Mouse (Mus musculus) hindbrain, embryonic 16.5 days (tissue): ENCODE measurements around the gene C1ql4. TPM values are rescaled to one million over a fixed set of nuclear protein-coding genes. Genes with fewer than 3 reads are reported as not detected.
"Not testable (repeated sequence)": the region's sequence is repeated elsewhere in the genome, so short reads cannot be mapped to it uniquely, and the experiment has no call there.

Experiments used
- ATAC-seq: fragments of 200-750 bp; cut with Nextera tagmentation; 2 replicates; pipeline ENCODE4 v1.8.0; 2017; ENCODE audit warnings: moderate TSS enrichment, moderate library complexity
- H3K27ac ChIP-seq: fragments of 300-500 bp; sonication (generic); 2 replicates; pipeline ENCODE4 v1.5.1; 2014; ENCODE audit warnings: low read depth, mild to moderate bottlenecking, control low read depth, low read length, moderate library complexity
- H3K27me3 ChIP-seq: fragments of 300-500 bp; sonication (generic); replicated peaks from 2 replicates; pipeline ENCODE4 v1.6.1; 2014; ENCODE audit warnings: low read length; ENCODE audit not compliant: control insufficient read depth, insufficient read depth
- H3K36me3 ChIP-seq: fragments of 300-500 bp; sonication (generic); 2 replicates; pipeline ENCODE4 v1.6.1; 2014; ENCODE audit warnings: mild to moderate bottlenecking, low read length, moderate library complexity, mixed read lengths; ENCODE audit not compliant: control insufficient read depth, insufficient read depth
- H3K4me1 ChIP-seq: fragments of 300-500 bp; sonication (generic); 2 replicates; pipeline ENCODE4 v1.6.1; 2014; ENCODE audit warnings: low read depth, low read length; ENCODE audit not compliant: control insufficient read depth, insufficient read depth
- H3K4me2 ChIP-seq: fragments of 300-500 bp; sonication (generic); 2 replicates; pipeline ENCODE4 v1.6.1; 2014; ENCODE audit warnings: mild to moderate bottlenecking, low read length, control low read depth, moderate library complexity
- H3K4me3 ChIP-seq: fragments of 300-500 bp; sonication (generic); 2 replicates; pipeline ENCODE4 v1.5.1; 2014; ENCODE audit warnings: mild to moderate bottlenecking, low read length, control low read depth, moderate library complexity
- H3K9ac ChIP-seq: fragments of 300-500 bp; sonication (generic); 2 replicates; pipeline ENCODE4 v1.6.1; 2014; ENCODE audit warnings: low read depth, mild to moderate bottlenecking, control low read depth, low read length, moderate library complexity
- H3K9me3 ChIP-seq: fragments of 300-500 bp; sonication (generic); 2 replicates; pipeline ENCODE4 v1.6.1; 2014; ENCODE audit warnings: mild to moderate bottlenecking, low read length, moderate library complexity; ENCODE audit not compliant: control insufficient read depth
- WGBS: fragments of 180-500 bp; shearing (Covaris S2); extraction: QIAGEN DNeasy Blood & Tissue Kit; methylation state at CpG from one replicate; pipeline ENCODE4 v1.1.7; 2014; 5-methylcytosine and 5-hydroxymethylcytosine counted together
- polyA plus RNA-seq: library from polyadenylated mRNA; unstranded; fragments of >200 nt; fragmentation: Nextera tagmentation; extraction: Ambion mirVana; gene quantifications from 2 replicates; pipeline ENCODE4 v1.2.1, GENCODE M21; 2015

The C1ql4 gene
- polyA plus RNA-seq, 1 experiment from 2014 or later: 4.0 TPM

- no peak for ATAC-seq
- Histone ChIP-seq H3K9me3 (no peaks in the 10 kb centered on the region), H3K27me3 (peaks cover 29% of the 10 kb centered on the region), H3K4me2 (no peak overlapping the region), H3K4me1 (peaks cover 3% of the 10 kb centered on the region; the same call in 1 of the 2 replicates), H3K27ac (no peak overlapping the region), H3K9ac (no peak overlapping the region), H3K36me3 (no peaks in the 10 kb centered on the region), H3K4me3 (no peak overlapping the region)
- 66% methylated on average over 9 of the region's 9 CpGs for WGBS
These were observed 4.4 kb downstream of the C1ql4 start for GRCm38 (mm10) chr15:99083258-99083657.

GRCm38 (mm10) chr15:99082840-99083239 is 4.8 kb downstream of the C1ql4 start:
- WGBS: 89% methylated on average over 15 of the region's 16 CpGs
- ATAC-seq: no peak
- H3K4me2 ChIP-seq: no peak overlapping the region

GRCm38 (mm10) chr15:99082322-99082721 is 5.3 kb downstream of the C1ql4 start:
- H3K36me3 ChIP-seq: no peaks in the 10 kb centered on the region
- 95% methylated on average over 12 of the region's 12 CpGs for WGBS
- no peak for ATAC-seq

More at GRCm38 (mm10) chr15:99082840-99083239, 4.8 kb downstream of the C1ql4 start:
- Histone ChIP-seq H3K36me3 (no peaks in the 10 kb centered on the region), H3K9me3 (no peaks in the 10 kb centered on the region), H3K9ac (no peak overlapping the region), H3K4me1 (no peaks in the 10 kb centered on the region), H3K27me3 (peaks cover 29% of the 10 kb centered on the region), H3K27ac (no peak overlapping the region), H3K4me3 (no peak overlapping the region)

GRCm38 (mm10) chr15:99079804-99080203 is 7.8 kb downstream of the C1ql4 start:
- no peak for ATAC-seq
- H3K27me3 ChIP-seq: peaks cover 5% of the 10 kb centered on the region
- no peak overlapping the region for H3K4me3 ChIP-seq
- WGBS: 91% methylated on average over 3 of the region's 3 CpGs
- peaks cover 9% of the 10 kb centered on the region for H3K4me1 ChIP-seq
- H3K27ac ChIP-seq: no peak overlapping the region
- no peak overlapping the region for H3K9ac ChIP-seq
- H3K9me3 ChIP-seq: no peaks in the 10 kb centered on the region
- H3K4me2 ChIP-seq: no peak overlapping the region
- no peaks in the 10 kb centered on the region for H3K36me3 ChIP-seq

More at GRCm38 (mm10) chr15:99082322-99082721, 5.3 kb downstream of the C1ql4 start:
- Histone ChIP-seq H3K9me3 (no peaks in the 10 kb centered on the region), H3K27ac (no peak overlapping the region), H3K27me3 (peaks cover 24% of the 10 kb centered on the region), H3K4me3 (no peak overlapping the region), H3K4me1 (no peaks in the 10 kb centered on the region), H3K9ac (no peak overlapping the region), H3K4me2 (no peak overlapping the region)

GRCm38 (mm10) chr15:99078181-99078910 is 9.3 kb downstream of the C1ql4 start:
- ATAC-seq: no peak
- peaks cover 13% of the 10 kb centered on the region for H3K4me1 ChIP-seq
- no peaks in the 10 kb centered on the region for H3K9me3 ChIP-seq
- no peak overlapping the region for H3K9ac ChIP-seq
- H3K36me3 ChIP-seq: no peaks in the 10 kb centered on the region
- H3K27me3 ChIP-seq: no peaks in the 10 kb centered on the region
- WGBS: 82% methylated on average over 15 of the region's 15 CpGs
- no peak overlapping the region for H3K4me3 ChIP-seq
- H3K27ac ChIP-seq: no peak overlapping the region
- H3K4me2 ChIP-seq: no peak overlapping the region

- WGBS: 98% methylated on average over 3 of the region's 3 CpGs
- H3K4me1 ChIP-seq: peaks cover 13% of the 10 kb centered on the region
- not testable (repeated sequence) for H3K4me2 ChIP-seq, H3K36me3 ChIP-seq, H3K27ac ChIP-seq, H3K9ac ChIP-seq, H3K9me3 ChIP-seq, ATAC-seq, H3K27me3 ChIP-seq, H3K4me3 ChIP-seq
These were observed 11.6 kb downstream of the C1ql4 start for GRCm38 (mm10) chr15:99076011-99076410.

- ATAC-seq: peak; percentile 99
- no peaks in the 10 kb centered on the region for H3K9me3 ChIP-seq
- peak overlapping the region; percentile 91 for H3K27ac ChIP-seq
- peak overlapping the region; percentile 74 for H3K4me2 ChIP-seq
- peak overlapping the region; percentile 76 for H3K9ac ChIP-seq
- WGBS: 0% methylated on average over 42 of the region's 44 CpGs
- peaks cover 13% of the 10 kb centered on the region for H3K4me1 ChIP-seq
- peak overlapping the region; percentile 50 for H3K4me3 ChIP-seq
- H3K36me3 ChIP-seq: no peaks in the 10 kb centered on the region
- no peaks in the 10 kb centered on the region for H3K27me3 ChIP-seq
These were observed 12.8 kb downstream of the C1ql4 start for GRCm38 (mm10) chr15:99074600-99075333.

GRCm38 (mm10) chr15:99074019-99074599 is 13.5 kb downstream of the C1ql4 start, which contains the start of gene Troap:
Troap (plus strand) TSS chr15:99074575.
- Histone ChIP-seq H3K9ac (peak within 1 kb of the TSS; percentile 76), H3K36me3 (no peaks in the 10 kb centered on the region), H3K27ac (peak within 1 kb of the TSS; percentile 91), H3K4me1 (peaks cover 13% of the 10 kb centered on the region), H3K27me3 (no peaks in the 10 kb centered on the region), H3K4me3 (peak within 1 kb of the TSS; percentile 50), H3K9me3 (no peaks in the 10 kb centered on the region), H3K4me2 (peak within 1 kb of the TSS; percentile 74)
- 23% methylated on average over 9 of the region's 9 CpGs for WGBS
- peak; percentile 59 for ATAC-seq

GRCm38 (mm10) chr15:99071988-99072387 is 15.6 kb downstream of the C1ql4 start:
- H3K27ac ChIP-seq: no peak overlapping the region
- 91% methylated on average over 1 of the region's 1 CpGs for WGBS
- ATAC-seq: no peak
- no peaks in the 10 kb centered on the region for H3K9me3 ChIP-seq
- H3K36me3 ChIP-seq: no peaks in the 10 kb centered on the region
- no peak overlapping the region for H3K9ac ChIP-seq
- H3K4me2 ChIP-seq: no peak overlapping the region
- no peaks in the 10 kb centered on the region for H3K27me3 ChIP-seq
- H3K4me1 ChIP-seq: peaks cover 13% of the 10 kb centered on the region
- H3K4me3 ChIP-seq: no peak overlapping the region
